Mouse (Mus musculus): ENCODE results near the gene Nkpd1. TPM values are rescaled to one million over a fixed set of nuclear protein-coding genes. Genes with fewer than 3 reads are reported as not detected.
A peak's percentile ranks its signal among the peaks of the same experiment; 100 is the strongest.
"Not testable (repeated sequence)": the region's sequence is repeated elsewhere in the genome, so short reads cannot be mapped to it uniquely, and the experiment has no call there.

Nkpd1 gene
- polyA plus RNA-seq, 1 experiment: 1.1 TPM

GRCm38 (mm10) chr7:19508924-19509568 is 8.6 kb upstream of the Nkpd1 start:
- no peak overlapping the region for H3K27ac ChIP-seq (ENCODE audit: control insufficient read depth, insufficient read depth, low read length)
- TF ChIP-seq CTCF (IDR thresholded peaks at IDR 0.05; ENCODE audit: borderline replicate concordance, control insufficient read depth, extremely low read depth, insufficient read depth, low read length, poor library complexity) (no peak), POLR2A (IDR thresholded peaks at IDR 0.05; ENCODE audit: control insufficient read depth, extremely low read depth, insufficient read depth, low read length, poor library complexity) (no peak)
- H3K27me3 ChIP-seq (ENCODE audit: control insufficient read depth, insufficient read depth, low read length): no peaks in the 10 kb centered on the region
- no peak for DNase-seq
- peaks cover 20% of the 10 kb centered on the region for H3K4me1 ChIP-seq (replicated peaks; ENCODE audit: control insufficient read depth, insufficient read depth, low read length)
- 7% methylated on average over 15 of the region's 15 CpGs for WGBS
- peak overlapping the region; percentile 95 for H3K4me3 ChIP-seq (ENCODE audit: control insufficient read depth, insufficient read depth, low read length)
- H3K36me3 ChIP-seq (ENCODE audit: control insufficient read depth, insufficient read depth, low read length): no peaks in the 10 kb centered on the region

- 93% methylated on average over 7 of the region's 7 CpGs for WGBS
- TF ChIP-seq CTCF (IDR thresholded peaks at IDR 0.05; ENCODE audit: borderline replicate concordance, control insufficient read depth, extremely low read depth, insufficient read depth, low read length, poor library complexity): no peak
- TF ChIP-seq POLR2A (IDR thresholded peaks at IDR 0.05; ENCODE audit: control insufficient read depth, extremely low read depth, insufficient read depth, low read length, poor library complexity): no peak
- Histone ChIP-seq H3K36me3 (ENCODE audit: control insufficient read depth, insufficient read depth, low read length) (no peaks in the 10 kb centered on the region), H3K4me3 (ENCODE audit: control insufficient read depth, insufficient read depth, low read length) (no peak overlapping the region), H3K27ac (ENCODE audit: control insufficient read depth, insufficient read depth, low read length) (no peak overlapping the region), H3K4me1 (replicated peaks; ENCODE audit: control insufficient read depth, insufficient read depth, low read length) (peaks cover 20% of the 10 kb centered on the region), H3K27me3 (ENCODE audit: control insufficient read depth, insufficient read depth, low read length) (no peaks in the 10 kb centered on the region)
- DNase-seq: no peak
Measured at GRCm38 (mm10) chr7:19509786-19510185, 7.9 kb upstream of the Nkpd1 start.

GRCm38 (mm10) chr7:19511934-19512333 is 5.7 kb upstream of the Nkpd1 start:
- H3K27ac ChIP-seq (ENCODE audit: control insufficient read depth, insufficient read depth, low read length); H3K36me3 ChIP-seq (ENCODE audit: control insufficient read depth, insufficient read depth, low read length); DNase-seq; H3K27me3 ChIP-seq (ENCODE audit: control insufficient read depth, insufficient read depth, low read length); H3K4me3 ChIP-seq (ENCODE audit: control insufficient read depth, insufficient read depth, low read length): not testable (repeated sequence)
- 87% methylated on average over 7 of the region's 7 CpGs for WGBS
- H3K4me1 ChIP-seq (replicated peaks; ENCODE audit: control insufficient read depth, insufficient read depth, low read length): peaks cover 17% of the 10 kb centered on the region

- Histone ChIP-seq H3K36me3 (ENCODE audit: control insufficient read depth, insufficient read depth, low read length) (no peaks in the 10 kb centered on the region), H3K27me3 (ENCODE audit: control insufficient read depth, insufficient read depth, low read length) (no peaks in the 10 kb centered on the region), H3K4me3 (ENCODE audit: control insufficient read depth, insufficient read depth, low read length) (no peak overlapping the region), H3K4me1 (replicated peaks; ENCODE audit: control insufficient read depth, insufficient read depth, low read length) (peaks cover 14% of the 10 kb centered on the region), H3K27ac (ENCODE audit: control insufficient read depth, insufficient read depth, low read length) (no peak overlapping the region)
- no peak for DNase-seq
- TF ChIP-seq POLR2A (IDR thresholded peaks at IDR 0.05; ENCODE audit: control insufficient read depth, extremely low read depth, insufficient read depth, low read length, poor library complexity) (no peak), CTCF (IDR thresholded peaks at IDR 0.05; ENCODE audit: borderline replicate concordance, control insufficient read depth, extremely low read depth, insufficient read depth, low read length, poor library complexity) (no peak)
- 86% methylated on average over 6 of the region's 6 CpGs for WGBS
Measured at GRCm38 (mm10) chr7:19512353-19512752, 5.3 kb upstream of the Nkpd1 start.

GRCm38 (mm10) chr7:19520032-19520431 is 2.4 kb downstream of the Nkpd1 start:
- WGBS: 26% methylated on average over 23 of the region's 23 CpGs
- no peak overlapping the region for H3K27ac ChIP-seq (ENCODE audit: control insufficient read depth, insufficient read depth, low read length)
- no peak overlapping the region for H3K4me3 ChIP-seq (ENCODE audit: control insufficient read depth, insufficient read depth, low read length)
- H3K36me3 ChIP-seq (ENCODE audit: control insufficient read depth, insufficient read depth, low read length): no peaks in the 10 kb centered on the region
- TF ChIP-seq CTCF (IDR thresholded peaks at IDR 0.05; ENCODE audit: borderline replicate concordance, control insufficient read depth, extremely low read depth, insufficient read depth, low read length, poor library complexity): no peak
- H3K27me3 ChIP-seq (ENCODE audit: control insufficient read depth, insufficient read depth, low read length): peaks cover 9% of the 10 kb centered on the region; the same call in 1 of the 2 replicates
- DNase-seq: no peak
- H3K4me1 ChIP-seq (replicated peaks; ENCODE audit: control insufficient read depth, insufficient read depth, low read length): peaks cover 11% of the 10 kb centered on the region

- peaks cover 9% of the 10 kb centered on the region; the same call in 1 of the 2 replicates for H3K27me3 ChIP-seq (ENCODE audit: control insufficient read depth, insufficient read depth, low read length)
Measured at GRCm38 (mm10) chr7:19523017-19523756, 5.5 kb downstream of the Nkpd1 start.

More at GRCm38 (mm10) chr7:19523017-19523756, 5.5 kb downstream of the Nkpd1 start:
- WGBS: 3% methylated on average over 72 of the region's 72 CpGs
- H3K4me1 ChIP-seq (replicated peaks; ENCODE audit: control insufficient read depth, insufficient read depth, low read length): peaks cover 11% of the 10 kb centered on the region
- DNase-seq: no peak
- no peaks in the 10 kb centered on the region for H3K36me3 ChIP-seq (ENCODE audit: control insufficient read depth, insufficient read depth, low read length)
- TF ChIP-seq POLR2A (IDR thresholded peaks at IDR 0.05; ENCODE audit: control insufficient read depth, extremely low read depth, insufficient read depth, low read length, poor library complexity) (no peak), CTCF (IDR thresholded peaks at IDR 0.05; ENCODE audit: borderline replicate concordance, control insufficient read depth, extremely low read depth, insufficient read depth, low read length, poor library complexity) (no peak)
- H3K27ac ChIP-seq (ENCODE audit: control insufficient read depth, insufficient read depth, low read length): no peak overlapping the region
- H3K4me3 ChIP-seq (ENCODE audit: control insufficient read depth, insufficient read depth, low read length): peak overlapping the region; percentile 36; the same call in 1 of the 2 replicates
